Comparison of ENCODE assay signal across 8 mouse cellular contexts in genomic region chr13:45001228-45001910, GRCm38 (mm10). TPM values are rescaled to one million over a fixed set of nuclear protein-coding genes. Genes with fewer than 3 reads are reported as not detected.
DNase-seq lines count a peak whose midpoint lies in the region; ATAC-seq and TF ChIP-seq lines count a peak whose summit lies in the region.

No protein-coding gene starts in this region.

- ATAC-seq in hindbrain, embryonic 15.5 days (ENCODE audit: low FRiP score, low read depth), result peak; percentile 62
- ATAC-seq in limb, embryonic 14.5 days (ENCODE audit: low FRiP score, low read depth), result peak; percentile 69
- peak; percentile 70 for ATAC-seq in midbrain, embryonic 15.5 days (replicated peaks)

- H3K27me3 ChIP-seq in hindbrain, embryonic 15.5 days, result no peaks in the 10 kb centered on the region
- H3K27me3 ChIP-seq in limb, embryonic 14.5 days (ENCODE audit: control insufficient read depth, insufficient read depth, low read length), result no peaks in the 10 kb centered on the region
- H3K27me3 ChIP-seq in midbrain, embryonic 15.5 days (replicated peaks), result no peaks in the 10 kb centered on the region
- no peaks in the 10 kb centered on the region for H3K27me3 ChIP-seq in splenic B cell, adult 2 months (ENCODE audit: control insufficient read depth, insufficient read depth, low read length, poor library complexity, severe bottlenecking)

- no peaks in the 10 kb centered on the region for H3K36me3 ChIP-seq in hindbrain, embryonic 15.5 days
- peaks cover 9% of the 10 kb centered on the region for H3K36me3 ChIP-seq in limb, embryonic 14.5 days (ENCODE audit: control insufficient read depth, insufficient read depth, low read length)
- H3K36me3 ChIP-seq in midbrain, embryonic 15.5 days (replicated peaks), result no peaks in the 10 kb centered on the region
- no peaks in the 10 kb centered on the region for H3K36me3 ChIP-seq in splenic B cell, adult 2 months (ENCODE audit: control insufficient read depth, insufficient read depth, low read length, poor library complexity, severe bottlenecking)

- H3K9me3 ChIP-seq in hindbrain, embryonic 15.5 days, result no peaks in the 10 kb centered on the region
- no peaks in the 10 kb centered on the region for H3K9me3 ChIP-seq in limb, embryonic 14.5 days (ENCODE audit: control insufficient read depth, low read length)
- H3K9me3 ChIP-seq in midbrain, embryonic 15.5 days, result no peaks in the 10 kb centered on the region

- TF ChIP-seq POLR2A in limb, embryonic 14.5 days (IDR thresholded peaks at IDR 0.05; ENCODE audit: borderline replicate concordance, extremely low read depth, insufficient read depth, insufficient read length), result no peak

- H3K4me3 ChIP-seq in hindbrain, embryonic 15.5 days, result peak overlapping the region; percentile 68
- H3K4me3 ChIP-seq in limb, embryonic 14.5 days (replicated peaks; ENCODE audit: low read length), result peak overlapping the region; percentile 86
- peak overlapping the region; percentile 55 for H3K4me3 ChIP-seq in midbrain, embryonic 15.5 days

- H3K9ac ChIP-seq in hindbrain, embryonic 15.5 days, result peak overlapping the region; percentile 71
- peak overlapping the region; percentile 83 for H3K9ac ChIP-seq in limb, embryonic 14.5 days (ENCODE audit: low read depth, low read length, severe bottlenecking)
- H3K9ac ChIP-seq in midbrain, embryonic 15.5 days, result peak overlapping the region; percentile 77

- H3K27ac ChIP-seq in hindbrain, embryonic 15.5 days (replicated peaks), result peak overlapping the region; percentile 84
- H3K27ac ChIP-seq in limb, embryonic 14.5 days (replicated peaks; ENCODE audit: low read depth, low read length), result peak overlapping the region; percentile 74
- peak overlapping the region; percentile 86 for H3K27ac ChIP-seq in midbrain, embryonic 15.5 days

- DNase-seq in urinary bladder, adult 18-20 months (ENCODE audit: low spot score in 2 of 2), result peak; percentile 74 to 85
- no peak for DNase-seq in urinary bladder, postnatal 10 days (ENCODE audit: low spot score)
- peak; percentile 54 to 59 for DNase-seq in cerebellum, postnatal 36 days
- peak; percentile 85 for DNase-seq in gastrocnemius, adult 18-20 months (ENCODE audit: low spot score)
- DNase-seq in limb, embryonic 14.5 days (ENCODE audit: low spot score), result peak; percentile 53
- DNase-seq in splenic B cell, adult 2 months (ENCODE audit: low read depth, low spot score), result peak; percentile 71

- WGBS in hindbrain, embryonic 15.5 days, result under 1% methylated on average over 43 of the region's 52 CpGs
- WGBS in limb, embryonic 14.5 days, result under 1% methylated on average over 34 of the region's 52 CpGs
- WGBS in midbrain, embryonic 15.5 days, result under 1% methylated on average over 41 of the region's 52 CpGs

- peaks cover 29% of the 10 kb centered on the region for H3K4me1 ChIP-seq in hindbrain, embryonic 15.5 days (replicated peaks)
- peaks cover 9% of the 10 kb centered on the region; the same call in 1 of the 2 replicates for H3K4me1 ChIP-seq in limb, embryonic 14.5 days (ENCODE audit: control insufficient read depth, insufficient read depth, low read length)
- peaks cover 25% of the 10 kb centered on the region for H3K4me1 ChIP-seq in midbrain, embryonic 15.5 days

- H3K4me2 ChIP-seq in hindbrain, embryonic 15.5 days, result peak overlapping the region; percentile 81
- peak overlapping the region; percentile 77 for H3K4me2 ChIP-seq in limb, embryonic 14.5 days (replicated peaks; ENCODE audit: low read depth, low read length, severe bottlenecking)
- H3K4me2 ChIP-seq in midbrain, embryonic 15.5 days, result peak overlapping the region; percentile 83

RNA-seq across cellular contexts. Expression of gene Dtnbp1, which starts 0.6 kb away (rescaled TPM):
- 10 to 100 TPM; 66.3 to 78.4 TPM for total RNA-seq in gastrocnemius, adult 18-20 months (2021)
- polyA plus RNA-seq in hindbrain, embryonic 15.5 days (2015; fragmentation: Nextera tagmentation; extraction: Ambion mirVana), result 132 and 140 TPM in 2 replicates
- 57.6 and 58.2 TPM in 2 replicates for polyA plus RNA-seq in limb, embryonic 14.5 days (2012; rRNA removed)
- polyA plus RNA-seq in limb, embryonic 14.5 days (2014; fragmentation: Nextera tagmentation; extraction: Ambion mirVana), result 69.2 and 71.8 TPM in 2 replicates
- polyA plus RNA-seq in midbrain, embryonic 15.5 days (2015; fragmentation: Nextera tagmentation; extraction: Ambion mirVana), result 141 and 146 TPM in 2 replicates
